ENCODE assay signal across 7 mouse cellular contexts in genomic region chr16:52031091-52031689, GRCm38 (mm10). TPM values are rescaled to one million over a fixed set of nuclear protein-coding genes. Genes with fewer than 3 reads are reported as not detected.
A peak's percentile ranks its signal among the peaks of the same experiment; 100 is the strongest.
DNase-seq lines count a peak whose midpoint lies in the region; ATAC-seq lines count a peak whose summit lies in the region.

TSS of gene Cblb (plus strand) at chr16:52031225.

- H3K9me3 ChIP-seq in intestine, embryonic 16.5 days (ENCODE audit: control insufficient read depth, low read length): no peaks in the 10 kb centered on the region
- no peaks in the 10 kb centered on the region for H3K9me3 ChIP-seq in midbrain, embryonic 11.5 days (ENCODE audit: control insufficient read depth, low read length)

- H3K4me2 ChIP-seq in intestine, embryonic 16.5 days (ENCODE audit: low read depth, low read length): peak within 1 kb of the TSS; percentile 68
- H3K4me2 ChIP-seq in midbrain, embryonic 11.5 days: peak within 1 kb of the TSS; percentile 57

- H3K4me3 ChIP-seq in intestine, embryonic 16.5 days (ENCODE audit: low read length): peak within 1 kb of the TSS; percentile 92
- H3K4me3 ChIP-seq in midbrain, embryonic 11.5 days (ENCODE audit: low read depth, low read length): peak within 1 kb of the TSS; percentile 89

- H3K4me1 ChIP-seq in intestine, embryonic 16.5 days (ENCODE audit: control insufficient read depth, insufficient read depth, low read length): peaks cover 8% of the 10 kb centered on the region
- peaks cover 16% of the 10 kb centered on the region; the same call in 1 of the 2 replicates for H3K4me1 ChIP-seq in midbrain, embryonic 11.5 days (ENCODE audit: control insufficient read depth, insufficient read depth, low read length)

- peak within 1 kb of the TSS; percentile 96 for H3K9ac ChIP-seq in intestine, embryonic 16.5 days (ENCODE audit: low read depth, low read length)
- peak within 1 kb of the TSS; percentile 97 for H3K9ac ChIP-seq in midbrain, embryonic 11.5 days (ENCODE audit: low read length)

- DNase-seq in adrenal gland, adult 2 months: peak; percentile 99
- peak; percentile 98 for DNase-seq in embryo, embryonic 11.5 days (ENCODE audit: low read depth, low spot score)
- DNase-seq in gastrocnemius, postnatal 4 days (ENCODE audit: low spot score in 2 of 2): peak; percentile 97 to 99
- DNase-seq in left cerebral cortex, postnatal 36 days (ENCODE audit: low spot score in 2 of 2): peak; percentile 97 to 98
- peak; percentile 99 for DNase-seq in midbrain, embryonic 11.5 days (ENCODE audit: low spot score, missing footprints)
- peak; percentile 96 for DNase-seq in skeletal muscle tissue, adult 2 months (ENCODE audit: low read depth, low spot score)

- no peaks in the 10 kb centered on the region for H3K27me3 ChIP-seq in intestine, embryonic 16.5 days (replicated peaks; ENCODE audit: control insufficient read depth, insufficient read depth, low read length)
- no peaks in the 10 kb centered on the region for H3K27me3 ChIP-seq in midbrain, embryonic 11.5 days (ENCODE audit: control insufficient read depth, insufficient read depth, low read length)

- under 1% methylated on average over 37 of the region's 38 CpGs for WGBS in intestine, embryonic 16.5 days
- WGBS in midbrain, embryonic 11.5 days: 1% methylated on average over 38 of the region's 38 CpGs

- peak; percentile 100 for ATAC-seq in intestine, embryonic 16.5 days
- peak; percentile 99 for ATAC-seq in midbrain, embryonic 11.5 days (ENCODE audit: low FRiP score)

- no peaks in the 10 kb centered on the region for H3K36me3 ChIP-seq in intestine, embryonic 16.5 days (ENCODE audit: control insufficient read depth, insufficient read depth, low read length)
- peaks cover 3% of the 10 kb centered on the region; the same call in 1 of the 2 replicates for H3K36me3 ChIP-seq in midbrain, embryonic 11.5 days (ENCODE audit: control insufficient read depth, insufficient read depth, low read length)

- intact Hi-C loops in left cerebral cortex, postnatal 36 days (cut with DNase I): loop anchor here (5.0 kb wide), 1 partner anchor 151 kb away; no protein-coding TSS in a partner anchor

- H3K27ac ChIP-seq in intestine, embryonic 16.5 days (ENCODE audit: low read length): peak within 1 kb of the TSS; percentile 96
- peak within 1 kb of the TSS; percentile 95 for H3K27ac ChIP-seq in midbrain, embryonic 11.5 days (ENCODE audit: low read depth, low read length)

RNA-seq across cellular contexts. Expression of gene Cblb, which starts in this region (rescaled TPM):
- 10 to 100 TPM; 26.8 to 39.4 TPM for total RNA-seq in adrenal gland, adult 2 months (2021)
- 7.8 and 8.3 TPM in 2 replicates for polyA plus RNA-seq in adrenal gland, adult 2 months (2012; rRNA removed)
- total RNA-seq in gastrocnemius, postnatal 4 days (2021): 10 to 100 TPM; 28.2 to 28.7 TPM
- polyA plus RNA-seq in intestine, embryonic 16.5 days (2015; fragmentation: Nextera tagmentation; extraction: Ambion mirVana): 5.7 and 7.1 TPM in 2 replicates
- total RNA-seq in left cerebral cortex, postnatal 36 days (2021): 10 to 100 TPM; 19.3 to 21.4 TPM
- polyA plus RNA-seq in midbrain, embryonic 11.5 days (2014; fragmentation: Nextera tagmentation; extraction: Ambion mirVana): 38.6 and 46.5 TPM in 2 replicates

Comparison
In these comparisons a context has a peak if more than half of its experiments do, and no peak if none do; other contexts are left out.
1. Peak in every context shown above with its lines: DNase-seq, ATAC-seq, H3K4me3 ChIP-seq and H3K27ac ChIP-seq.